In the genomic region with DNA sequence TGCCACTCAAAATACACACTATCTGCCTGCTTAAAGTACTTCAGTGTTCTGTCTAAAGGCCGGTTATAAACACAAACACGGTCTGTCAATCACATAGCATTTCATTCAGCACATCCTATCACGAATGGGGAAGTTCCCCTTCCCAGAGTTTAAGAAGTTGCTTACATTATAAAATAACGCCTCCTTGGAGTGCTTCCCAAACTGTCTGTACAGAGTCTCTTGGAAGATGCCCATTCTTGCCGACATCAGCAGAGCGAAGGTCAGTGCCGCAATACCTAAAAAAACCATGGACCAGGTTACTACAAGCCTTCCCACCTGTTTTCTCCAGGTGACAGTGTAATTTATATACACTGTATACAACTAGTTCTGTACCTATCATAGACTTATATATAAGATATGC, we compare ENCODE assay signal across 21 mouse cellular contexts.
"Had no signal": no experiment of that assay in that cellular context is flagged by ENCODE, and none has a peak within 500 bp of the region (broad histone marks: within the 10 kb centered on the region; RNA-seq: fewer than 3 reads in every experiment).

No protein-coding gene starts in this region.

- H3K4me3 ChIP-seq: forebrain, embryonic 15.5 days; heart, adult 2 months; heart, embryonic 13.5 days; heart, embryonic 15.5 days; hindbrain, embryonic 13.5 days; hindbrain, embryonic 15.5 days; limb, embryonic 13.5 days; limb, embryonic 15.5 days; liver, embryonic 12.5 days had no signal

- H3K9me3 ChIP-seq: forebrain, embryonic 15.5 days; heart, embryonic 13.5 days; heart, embryonic 15.5 days; hindbrain, embryonic 13.5 days; hindbrain, embryonic 15.5 days; limb, embryonic 13.5 days; limb, embryonic 15.5 days; liver, embryonic 12.5 days had no signal

- DNase-seq: forebrain, postnatal 0 days; gastrocnemius, postnatal 14 days; gastrocnemius, postnatal 36 days; heart, adult 2 months; heart, postnatal 14 days; heart, postnatal 36 days; kidney, postnatal 10 days; layer of hippocampus, adult 9-11 months; layer of hippocampus, postnatal 36 days; left cerebral cortex, postnatal 4 days had no signal

- H3K27ac ChIP-seq: forebrain, embryonic 15.5 days; heart, adult 2 months; heart, embryonic 13.5 days; heart, embryonic 15.5 days; hindbrain, embryonic 13.5 days; hindbrain, embryonic 15.5 days; hindbrain, postnatal 0 days; limb, embryonic 13.5 days; limb, embryonic 15.5 days; liver, embryonic 12.5 days had no signal

- H3K4me1 ChIP-seq: limb, embryonic 15.5 days had no signal

- H3K9ac ChIP-seq: forebrain, embryonic 15.5 days; forebrain, postnatal 0 days; heart, embryonic 13.5 days; heart, embryonic 15.5 days; hindbrain, embryonic 13.5 days; hindbrain, embryonic 15.5 days; limb, embryonic 13.5 days; limb, embryonic 15.5 days; liver, embryonic 12.5 days had no signal

- H3K4me2 ChIP-seq: forebrain, embryonic 15.5 days; heart, embryonic 11.5 days; heart, embryonic 13.5 days; heart, embryonic 15.5 days; hindbrain, embryonic 13.5 days; hindbrain, embryonic 15.5 days; limb, embryonic 13.5 days; limb, embryonic 15.5 days; liver, embryonic 12.5 days had no signal

- H3K27me3 ChIP-seq: forebrain, embryonic 15.5 days; heart, embryonic 13.5 days; heart, embryonic 15.5 days; hindbrain, embryonic 13.5 days; hindbrain, embryonic 15.5 days; liver, embryonic 12.5 days had no signal

- ATAC-seq: forebrain, embryonic 15.5 days; forebrain, postnatal 0 days; hindbrain, postnatal 0 days; intestine, embryonic 16.5 days; liver, embryonic 12.5 days had no signal
